Mouse (Mus musculus): Measurements from ENCODE around the gene Ank3. TPM values are rescaled to one million over a fixed set of nuclear protein-coding genes. Genes with fewer than 3 reads are reported as not detected.

The Ank3 gene
- total and polyA plus RNA-seq, 2 experiments from 2014 or later = 66.6 to 253 TPM

GRCm38 (mm10) chr10:69543876-69544620, 145.5 kb downstream of the Ank3 start:
- Histone ChIP-seq H3K9me3 (ENCODE audit: low read length) (no peaks in the 10 kb centered on the region), H3K4me3 (ENCODE audit: low read depth, low read length) (no peak overlapping the region), H3K4me2 (ENCODE audit: low read depth, low read length, poor library complexity, severe bottlenecking) (no peak overlapping the region), H3K36me3 (ENCODE audit: insufficient read depth, low read length) (no peaks in the 10 kb centered on the region), H3K27ac (ENCODE audit: low read depth, low read length) (no peak overlapping the region), H3K27me3 (ENCODE audit: insufficient read depth, low read length) (no peaks in the 10 kb centered on the region), H3K4me1 (ENCODE audit: insufficient read depth, low read length) (no peaks in the 10 kb centered on the region; the same call in 1 of the 2 replicates), H3K9ac (replicated peaks; ENCODE audit: low read length, poor library complexity, severe bottlenecking) (no peak overlapping the region)
- no peak for DNase-seq (ENCODE audit: low spot score)
- TF ChIP-seq CTCF (IDR thresholded peaks at IDR 0.05) = no peak
- 83% methylated on average over 10 of the region's 10 CpGs for WGBS
- ATAC-seq (ENCODE audit: low FRiP score) = no peak

GRCm38 (mm10) chr10:69544653-69545052, 146.1 kb downstream of the Ank3 start:
- no peak overlapping the region for H3K4me3 ChIP-seq (ENCODE audit: low read depth, low read length)
- no peak overlapping the region for H3K4me2 ChIP-seq (ENCODE audit: low read depth, low read length, poor library complexity, severe bottlenecking)
- H3K9ac ChIP-seq (replicated peaks; ENCODE audit: low read length, poor library complexity, severe bottlenecking) = no peak overlapping the region
- 83% methylated on average over 7 of the region's 7 CpGs for WGBS
- no peaks in the 10 kb centered on the region; the same call in 1 of the 2 replicates for H3K4me1 ChIP-seq (ENCODE audit: insufficient read depth, low read length)
- H3K36me3 ChIP-seq (ENCODE audit: insufficient read depth, low read length) = no peaks in the 10 kb centered on the region
- H3K27me3 ChIP-seq (ENCODE audit: insufficient read depth, low read length) = no peaks in the 10 kb centered on the region
- ATAC-seq (ENCODE audit: low FRiP score) (no peak), DNase-seq (ENCODE audit: low spot score) (no peak)
- no peak overlapping the region for H3K27ac ChIP-seq (ENCODE audit: low read depth, low read length)
- no peak for TF ChIP-seq CTCF (IDR thresholded peaks at IDR 0.05)
- H3K9me3 ChIP-seq (ENCODE audit: low read length) = no peaks in the 10 kb centered on the region

- DNase-seq (ENCODE audit: low spot score) (no peak), ATAC-seq (ENCODE audit: low FRiP score) (no peak)
- Histone ChIP-seq H3K4me2 (ENCODE audit: low read depth, low read length, poor library complexity, severe bottlenecking) (no peak overlapping the region), H3K9ac (replicated peaks; ENCODE audit: low read length, poor library complexity, severe bottlenecking) (no peak overlapping the region), H3K4me3 (ENCODE audit: low read depth, low read length) (no peak overlapping the region), H3K27ac (ENCODE audit: low read depth, low read length) (no peak overlapping the region), H3K27me3 (ENCODE audit: insufficient read depth, low read length) (no peaks in the 10 kb centered on the region), H3K9me3 (ENCODE audit: low read length) (no peaks in the 10 kb centered on the region), H3K36me3 (ENCODE audit: insufficient read depth, low read length) (no peaks in the 10 kb centered on the region), H3K4me1 (ENCODE audit: insufficient read depth, low read length) (peaks cover 4% of the 10 kb centered on the region; the same call in 1 of the 2 replicates)
- WGBS = 87% methylated on average over 3 of the region's 3 CpGs
- TF ChIP-seq CTCF (IDR thresholded peaks at IDR 0.05) = no peak
Measured at GRCm38 (mm10) chr10:69545936-69546335, 147.4 kb downstream of the Ank3 start.

GRCm38 (mm10) chr10:69546643-69547042, 148.1 kb downstream of the Ank3 start:
- Histone ChIP-seq H3K36me3 (ENCODE audit: insufficient read depth, low read length) (no peaks in the 10 kb centered on the region), H3K27me3 (ENCODE audit: insufficient read depth, low read length) (no peaks in the 10 kb centered on the region), H3K27ac (ENCODE audit: low read depth, low read length) (no peak overlapping the region), H3K4me3 (ENCODE audit: low read depth, low read length) (no peak overlapping the region), H3K9ac (replicated peaks; ENCODE audit: low read length, poor library complexity, severe bottlenecking) (no peak overlapping the region), H3K9me3 (ENCODE audit: low read length) (no peaks in the 10 kb centered on the region), H3K4me1 (ENCODE audit: insufficient read depth, low read length) (peaks cover 4% of the 10 kb centered on the region; the same call in 1 of the 2 replicates), H3K4me2 (ENCODE audit: low read depth, low read length, poor library complexity, severe bottlenecking) (no peak overlapping the region)
- no peak for DNase-seq (ENCODE audit: low spot score)
- 86% methylated on average over 6 of the region's 6 CpGs for WGBS
- no peak for TF ChIP-seq CTCF (IDR thresholded peaks at IDR 0.05)
- ATAC-seq (ENCODE audit: low FRiP score) = no peak

- H3K27ac ChIP-seq (ENCODE audit: low read depth, low read length) = no peak overlapping the region
- H3K4me3 ChIP-seq (ENCODE audit: low read depth, low read length) = no peak overlapping the region
- H3K4me2 ChIP-seq (ENCODE audit: low read depth, low read length, poor library complexity, severe bottlenecking) = no peak overlapping the region
- DNase-seq (ENCODE audit: low spot score) (no peak), ATAC-seq (ENCODE audit: low FRiP score) (no peak)
- WGBS = 89% methylated on average over 3 of the region's 3 CpGs
- H3K9me3 ChIP-seq (ENCODE audit: low read length) = no peaks in the 10 kb centered on the region
- no peak for TF ChIP-seq CTCF (IDR thresholded peaks at IDR 0.05)
- H3K36me3 ChIP-seq (ENCODE audit: insufficient read depth, low read length) = no peaks in the 10 kb centered on the region
- no peak overlapping the region for H3K9ac ChIP-seq (replicated peaks; ENCODE audit: low read length, poor library complexity, severe bottlenecking)
- H3K27me3 ChIP-seq (ENCODE audit: insufficient read depth, low read length) = no peaks in the 10 kb centered on the region
- H3K4me1 ChIP-seq (ENCODE audit: insufficient read depth, low read length) = peaks cover 4% of the 10 kb centered on the region; the same call in 1 of the 2 replicates
Measured at GRCm38 (mm10) chr10:69548771-69549170, 150.2 kb downstream of the Ank3 start.

- H3K27ac ChIP-seq (ENCODE audit: low read depth, low read length) = no peak overlapping the region
- 94% methylated on average over 4 of the region's 4 CpGs for WGBS
- H3K4me2 ChIP-seq (ENCODE audit: low read depth, low read length, poor library complexity, severe bottlenecking) = no peak overlapping the region
- no peak for TF ChIP-seq CTCF (IDR thresholded peaks at IDR 0.05)
- no peak for ATAC-seq (ENCODE audit: low FRiP score)
- DNase-seq (ENCODE audit: low spot score) = no peak
- no peaks in the 10 kb centered on the region for H3K36me3 ChIP-seq (ENCODE audit: insufficient read depth, low read length)
- no peaks in the 10 kb centered on the region for H3K9me3 ChIP-seq (ENCODE audit: low read length)
- peaks cover 4% of the 10 kb centered on the region; the same call in 1 of the 2 replicates for H3K4me1 ChIP-seq (ENCODE audit: insufficient read depth, low read length)
- H3K9ac ChIP-seq (replicated peaks; ENCODE audit: low read length, poor library complexity, severe bottlenecking) = no peak overlapping the region
- H3K4me3 ChIP-seq (ENCODE audit: low read depth, low read length) = no peak overlapping the region
- H3K27me3 ChIP-seq (ENCODE audit: insufficient read depth, low read length) = no peaks in the 10 kb centered on the region
Measured at GRCm38 (mm10) chr10:69549221-69549620, 150.6 kb downstream of the Ank3 start.
